Mouse (Mus musculus) brain, embryonic 14.5 days (tissue): ENCODE measurements around the gene Gm45799. TPM values are rescaled to one million over a fixed set of nuclear protein-coding genes. Genes with fewer than 3 reads are reported as not detected.
A peak's percentile ranks its signal among the peaks of the same experiment; 100 is the strongest.

Source experiments
- DNase-seq: peaks from one replicate; pipeline ENCODE4 v3.0.0-alpha.2; 2011; ENCODE audit warnings: low read depth
- CTCF ChIP-seq: fragments of 200-500 bp; IDR thresholded peaks from 2 replicates; pipeline ENCODE4 v1.5.1; 2012; ENCODE audit warnings: inconsistent platforms, mild to moderate bottlenecking, moderate library complexity, borderline replicate concordance; ENCODE audit not compliant: insufficient read depth, insufficient read length; ENCODE audit errors: extremely low read depth
- POLR2A ChIP-seq: fragments of 200-500 bp; IDR thresholded peaks from 2 replicates; pipeline ENCODE4 v1.6.1; 2012; ENCODE audit warnings: mild to moderate bottlenecking, inconsistent platforms, borderline replicate concordance; ENCODE audit not compliant: poor library complexity, insufficient read depth, insufficient read length, severe bottlenecking; ENCODE audit errors: extremely low read depth
- polyA plus RNA-seq: library from polyadenylated mRNA; depleted of rRNA; stranded (reverse); fragments of >200 nt; gene quantifications from 2 replicates; pipeline ENCODE4 v1.2.3, GENCODE M21; 2012

The Gm45799 gene
- polyA plus RNA-seq, 1 experiment, result 73.1 TPM

DNA sequence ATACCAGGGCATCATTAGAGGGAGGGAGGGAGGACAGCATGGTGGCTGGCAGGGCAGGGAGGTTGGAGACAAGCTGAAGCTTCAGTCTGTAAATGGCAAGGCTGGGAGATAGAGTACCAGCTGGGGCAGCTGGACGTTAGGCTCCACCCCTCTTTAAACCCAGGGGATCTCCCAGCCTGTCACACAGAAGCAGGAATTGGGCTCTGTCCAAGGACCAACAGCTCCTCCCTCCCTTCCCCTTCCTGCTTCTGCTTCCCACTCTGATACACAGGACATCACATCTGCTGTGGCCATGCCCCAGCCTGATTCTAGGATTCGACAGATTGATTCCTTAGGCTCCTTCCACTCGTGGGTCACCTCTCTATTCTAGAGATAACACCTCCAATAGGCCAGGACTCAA, 11.7 kb upstream of the Gm45799 start:
- peak; percentile 89 for DNase-seq
- TF ChIP-seq CTCF, result no peak
- no peak for TF ChIP-seq POLR2A

DNA sequence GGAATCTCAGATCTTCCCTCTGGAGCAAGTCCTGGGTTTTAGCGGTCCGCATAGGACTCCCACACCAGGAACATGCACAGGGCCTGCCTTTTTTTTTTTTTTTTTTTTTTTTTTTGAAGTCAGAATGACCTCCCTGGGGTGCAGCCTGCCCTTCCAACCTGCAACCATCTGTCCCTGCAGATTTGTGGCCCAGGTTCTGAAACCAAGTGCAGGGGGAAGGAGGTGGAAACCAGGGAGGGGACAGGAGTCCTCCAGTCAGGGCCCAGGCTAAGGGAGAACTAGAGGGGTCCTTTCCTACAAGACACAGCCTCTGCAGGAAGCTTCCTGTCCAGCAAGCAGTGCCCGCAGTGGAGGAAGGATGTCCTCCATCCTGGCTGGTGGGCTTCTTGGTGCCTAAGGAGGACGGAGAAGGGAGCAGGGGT, 7.8 kb upstream of the Gm45799 start:
- TF ChIP-seq CTCF (no peak), POLR2A (no peak)

DNA sequence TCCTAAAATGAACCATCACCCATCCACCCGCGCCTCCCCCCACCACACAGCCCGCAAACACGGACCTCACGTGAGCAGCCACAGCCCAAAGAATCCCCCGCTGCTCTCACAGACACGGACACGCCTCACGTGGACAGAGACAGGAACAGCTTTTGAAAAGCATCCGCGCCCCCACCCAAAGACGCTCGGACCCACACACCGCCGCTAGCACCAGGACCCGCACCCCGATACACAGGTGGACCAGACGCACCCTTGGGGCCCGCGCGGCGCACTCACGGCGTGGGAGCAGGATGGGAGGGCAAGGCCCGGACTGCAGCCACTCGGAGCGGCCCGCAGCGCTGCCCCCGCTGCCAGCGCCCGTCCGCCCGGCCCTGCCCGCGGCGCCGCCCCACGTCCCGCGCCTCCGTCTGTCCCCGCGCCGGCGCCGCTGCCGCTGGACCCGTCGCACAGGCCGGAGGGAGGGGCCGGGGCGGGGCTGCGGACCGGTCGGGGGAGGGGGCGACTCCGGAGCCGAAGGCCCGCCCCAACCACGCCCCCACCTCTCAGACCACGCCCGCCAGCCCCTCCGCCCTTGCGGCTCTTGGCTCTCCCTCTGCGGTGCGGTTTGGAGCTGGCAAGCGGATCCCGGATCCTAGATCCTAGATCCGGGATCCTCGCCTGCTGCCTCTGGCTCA, 7.1 kb upstream of the Gm45799 start, which contains the start of gene Trim3:
Trim3 (minus strand) TSS at position 445 of the 674 bp plus-strand sequence.
- peak; percentile 96 for DNase-seq
- TF ChIP-seq CTCF, result no peak
- TF ChIP-seq POLR2A, result peak; percentile 47; the same call in 1 of the 2 replicates

More for the DNA sequence above, 7.8 kb upstream of the Gm45799 start:
- DNase-seq, result peak; percentile 44

DNA sequence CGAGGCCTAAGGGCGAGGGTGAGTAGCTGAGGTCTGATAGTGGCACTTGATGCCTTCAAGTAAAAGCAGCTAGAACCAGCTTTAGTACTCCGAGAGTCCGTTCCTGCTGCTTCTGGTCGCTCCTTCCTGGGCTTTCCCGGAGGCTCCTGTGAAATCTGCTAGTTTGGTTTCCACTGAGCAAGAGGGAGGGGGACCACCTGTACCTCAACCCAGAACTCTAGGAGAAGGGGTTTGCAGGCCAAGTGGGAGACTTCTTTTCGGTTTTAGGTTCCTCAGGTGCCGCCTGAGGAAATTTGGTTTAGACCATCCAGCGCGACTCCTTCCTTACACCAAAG, 6.6 kb upstream of the Gm45799 start:
- TF ChIP-seq POLR2A (no peak), CTCF (no peak)

DNA sequence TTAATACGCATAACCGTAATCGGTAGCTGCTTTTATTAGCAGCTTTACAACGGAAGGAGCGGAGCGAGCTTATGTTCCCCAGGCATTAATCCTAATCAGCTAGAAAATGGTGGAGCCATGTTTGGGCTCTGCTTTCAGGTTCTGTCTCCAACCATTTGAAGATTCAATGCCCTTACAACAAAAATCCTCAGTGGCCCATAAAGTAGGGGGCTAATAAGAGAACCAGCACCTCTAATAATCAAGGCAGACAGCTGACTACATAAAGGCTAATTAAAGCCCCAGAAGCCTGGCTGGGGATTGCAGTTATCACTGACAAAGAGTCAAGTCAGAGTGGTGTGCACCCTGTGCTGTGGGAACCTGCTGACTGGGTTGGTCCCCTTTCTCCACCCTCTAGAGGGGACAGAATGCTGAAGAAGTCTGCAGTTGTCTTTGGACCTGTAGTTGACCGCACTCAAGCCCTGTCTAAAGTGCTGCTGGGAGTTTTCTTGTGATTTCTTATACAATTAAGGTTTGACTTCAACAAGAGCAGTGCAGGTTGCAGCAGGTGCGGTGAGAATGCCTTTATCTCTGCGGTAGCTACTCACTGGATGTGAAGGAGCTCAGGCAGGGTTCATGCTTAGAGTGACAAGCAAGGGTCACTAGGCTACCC, 6.0 kb upstream of the Gm45799 start:
- peak; percentile 30 for DNase-seq
- TF ChIP-seq POLR2A (no peak), CTCF (no peak)

More for the DNA sequence above, 6.6 kb upstream of the Gm45799 start:
- DNase-seq, result no peak

DNA sequence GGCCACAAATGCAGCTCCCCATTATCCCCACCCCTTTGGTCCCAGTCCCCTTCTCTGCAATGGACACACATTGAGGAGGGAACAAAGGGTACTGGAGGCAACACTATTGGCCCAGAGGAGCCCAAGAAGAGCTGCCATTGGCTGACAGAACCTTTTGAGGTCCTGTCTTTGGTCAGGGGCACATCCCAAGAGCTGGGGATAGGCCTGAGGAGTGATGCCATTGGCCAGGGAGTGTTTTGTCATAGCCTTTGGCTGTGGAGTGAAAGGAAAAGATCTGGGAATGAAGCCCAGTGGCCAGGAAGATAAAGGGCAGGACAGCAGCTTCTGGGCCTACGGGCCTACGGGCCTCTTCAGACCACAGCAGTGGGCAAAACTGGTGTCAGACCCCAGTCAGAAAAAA, 4.6 kb upstream of the Gm45799 start:
- TF ChIP-seq POLR2A, result no peak
- TF ChIP-seq CTCF, result no peak
- DNase-seq, result peak; percentile 7

DNA sequence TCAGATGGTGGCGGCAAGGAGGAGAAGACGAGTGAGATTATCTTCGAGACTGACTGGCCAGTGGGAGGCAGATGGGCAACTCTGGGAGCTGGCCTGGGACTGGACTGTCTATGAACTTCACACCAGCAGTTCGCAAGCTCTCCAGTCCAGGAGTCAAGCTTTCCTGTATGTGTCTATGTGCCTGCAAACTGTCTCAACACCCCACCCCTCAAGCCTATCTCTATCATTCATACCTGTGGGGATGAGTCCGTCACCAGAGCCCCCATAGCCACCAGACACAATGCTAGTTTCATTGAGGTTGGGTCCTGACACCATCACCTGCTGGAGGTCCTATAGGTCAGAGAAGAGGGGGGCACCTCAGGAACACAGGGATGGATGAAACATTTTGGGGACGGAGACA, 1.6 kb upstream of the Gm45799 start:
- no peak for DNase-seq
- TF ChIP-seq POLR2A (no peak), CTCF (no peak)

DNA sequence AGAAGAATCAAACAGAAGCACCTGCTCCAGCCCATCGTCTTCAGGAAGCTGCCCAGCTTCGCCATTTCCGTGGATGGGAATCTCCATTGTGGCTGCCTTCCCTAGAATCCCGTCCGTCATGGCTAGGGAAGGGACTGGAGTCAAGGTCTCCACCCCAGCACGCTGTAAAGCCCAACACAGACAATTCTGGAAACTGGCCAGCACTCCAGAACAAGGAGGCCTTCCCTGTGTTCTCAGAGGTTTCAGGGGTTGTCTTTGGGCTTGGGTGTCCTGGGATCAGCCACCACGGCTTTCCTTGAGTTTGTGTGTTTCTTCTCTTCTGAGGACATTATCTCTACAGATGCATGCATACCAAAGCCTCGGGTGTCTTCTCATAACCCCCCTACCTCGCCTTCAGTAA, 1.0 kb upstream of the Gm45799 start:
- no peak for TF ChIP-seq CTCF
- no peak for TF ChIP-seq POLR2A
- DNase-seq, result no peak

DNA sequence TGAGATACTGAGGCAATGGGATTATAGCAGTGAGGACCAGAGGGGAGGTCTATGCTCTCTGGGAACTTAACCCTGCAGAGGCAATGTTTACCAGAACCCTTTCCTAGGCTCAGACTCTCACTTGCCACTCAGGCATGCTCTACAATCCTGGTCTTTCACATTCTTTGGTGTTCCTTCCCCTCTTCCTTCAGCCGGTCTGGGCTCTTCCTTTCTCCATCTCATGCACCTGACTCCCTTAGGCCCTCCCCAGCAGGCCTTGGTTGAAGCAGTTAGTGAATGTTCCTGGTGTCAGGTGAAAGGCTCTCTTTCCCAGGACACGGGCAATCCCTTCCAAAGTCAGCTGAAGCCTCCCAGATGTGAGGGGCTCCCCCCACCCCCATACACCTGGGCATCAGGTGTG, 596 bp upstream of the Gm45799 start, which contains the start of gene Timm10b:
Timm10b (plus strand) TSS at position 301 of the 400 bp plus-strand sequence.
- no peak for DNase-seq
- no peak for TF ChIP-seq CTCF
- no peak for TF ChIP-seq POLR2A

DNA sequence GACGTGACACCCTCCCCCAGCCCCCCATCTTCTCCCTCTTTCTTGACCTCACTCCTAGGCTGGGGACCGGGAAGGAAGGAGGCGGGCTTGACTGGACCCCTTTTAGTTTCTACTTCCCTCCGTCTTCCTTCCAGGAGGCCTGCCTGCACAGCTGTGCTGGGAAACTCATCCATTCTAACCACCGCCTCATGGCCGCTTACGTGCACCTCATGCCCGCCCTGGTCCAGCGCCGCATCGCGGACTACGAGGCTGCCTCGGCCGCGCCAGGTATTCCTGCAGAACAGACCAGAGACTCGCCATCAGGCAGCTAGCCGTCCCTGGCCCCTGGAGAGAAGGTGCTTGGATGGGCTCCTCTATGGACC, 523 bp downstream of the Gm45799 start:
- DNase-seq, result no peak
- no peak for TF ChIP-seq POLR2A
- TF ChIP-seq CTCF, result no peak

DNA sequence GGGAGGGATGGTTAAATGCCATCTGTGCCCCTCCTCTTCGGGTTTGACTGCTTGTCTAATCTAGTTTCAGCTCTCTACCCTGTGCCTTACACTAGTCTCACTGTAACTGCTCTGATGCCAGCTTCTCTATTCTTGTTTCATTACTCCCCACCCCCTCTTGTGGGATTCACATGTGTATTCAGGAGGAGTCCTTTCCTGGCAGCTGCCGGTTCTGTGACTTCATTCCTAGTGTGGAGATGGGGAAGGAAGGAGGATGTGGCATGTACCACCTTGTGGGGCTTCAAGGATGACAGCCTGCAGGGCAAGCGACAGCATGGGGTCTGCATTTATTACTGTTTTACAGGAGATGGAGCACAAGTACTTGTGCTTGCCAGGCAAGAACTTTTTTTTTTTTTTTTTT, 1.6 kb downstream of the Gm45799 start:
- TF ChIP-seq POLR2A, result no peak
- no peak for DNase-seq
